Mouse (Mus musculus) hindbrain, embryonic 13.5 days (tissue): Measurements from ENCODE around the gene Eepd1. TPM values are rescaled to one million over a fixed set of nuclear protein-coding genes. Genes with fewer than 3 reads are reported as not detected.
"Not testable (repeated sequence)": the region's sequence is repeated elsewhere in the genome, so short reads cannot be mapped to it uniquely, and the experiment has no call there.

Experiments used
- ATAC-seq: fragments of 200-750 bp; cut with Nextera tagmentation; 2 replicates; pipeline ENCODE4 v1.8.0; 2017; ENCODE audit warnings: moderate TSS enrichment; ENCODE audit not compliant: low FRiP score
- H3K27ac ChIP-seq: fragments of 300-500 bp; sonication (generic); 2 replicates; pipeline ENCODE4 v1.5.1; 2015; ENCODE audit warnings: inconsistent platforms, mild to moderate bottlenecking, moderate library complexity
- H3K27me3 ChIP-seq: fragments of 300-500 bp; sonication (generic); 2 replicates; pipeline ENCODE4 v1.6.1; 2015; ENCODE audit warnings: mild to moderate bottlenecking, inconsistent platforms
- H3K36me3 ChIP-seq: fragments of 300-500 bp; sonication (generic); 2 replicates; pipeline ENCODE4 v1.6.1; 2015; ENCODE audit warnings: mild to moderate bottlenecking, inconsistent platforms
- H3K4me1 ChIP-seq: fragments of 300-500 bp; sonication (generic); replicated peaks from 2 replicates; pipeline ENCODE4 v1.6.1; 2015; ENCODE audit warnings: inconsistent platforms
- H3K4me2 ChIP-seq: fragments of 300-500 bp; sonication (generic); 2 replicates; pipeline ENCODE4 v1.6.1; 2015; ENCODE audit warnings: inconsistent platforms, mild to moderate bottlenecking, moderate library complexity
- H3K4me3 ChIP-seq: fragments of 300-500 bp; sonication (generic); 2 replicates; pipeline ENCODE4 v1.5.1; 2015; ENCODE audit warnings: mild to moderate bottlenecking, inconsistent platforms
- H3K9ac ChIP-seq: fragments of 300-500 bp; sonication (generic); 2 replicates; pipeline ENCODE4 v1.6.1; 2015; ENCODE audit warnings: mild to moderate bottlenecking, inconsistent platforms
- H3K9me3 ChIP-seq: fragments of 300-500 bp; sonication (generic); 2 replicates; pipeline ENCODE4 v1.6.1; 2016; ENCODE audit warnings: inconsistent platforms
- WGBS: fragments of 180-500 bp; shearing (Covaris S2); methylation state at CpG from one replicate; pipeline ENCODE4 v1.1.7; 2015; 5-methylcytosine and 5-hydroxymethylcytosine counted together
- polyA plus RNA-seq: library from polyadenylated mRNA; unstranded; fragments of >200 nt; fragmentation: Nextera tagmentation; extraction: Ambion mirVana; gene quantifications from 2 replicates; pipeline ENCODE4 v1.2.1, GENCODE M21; 2015

Eepd1 gene
- 7.0 and 8.0 TPM in 2 replicates for polyA plus RNA-seq

DNA sequence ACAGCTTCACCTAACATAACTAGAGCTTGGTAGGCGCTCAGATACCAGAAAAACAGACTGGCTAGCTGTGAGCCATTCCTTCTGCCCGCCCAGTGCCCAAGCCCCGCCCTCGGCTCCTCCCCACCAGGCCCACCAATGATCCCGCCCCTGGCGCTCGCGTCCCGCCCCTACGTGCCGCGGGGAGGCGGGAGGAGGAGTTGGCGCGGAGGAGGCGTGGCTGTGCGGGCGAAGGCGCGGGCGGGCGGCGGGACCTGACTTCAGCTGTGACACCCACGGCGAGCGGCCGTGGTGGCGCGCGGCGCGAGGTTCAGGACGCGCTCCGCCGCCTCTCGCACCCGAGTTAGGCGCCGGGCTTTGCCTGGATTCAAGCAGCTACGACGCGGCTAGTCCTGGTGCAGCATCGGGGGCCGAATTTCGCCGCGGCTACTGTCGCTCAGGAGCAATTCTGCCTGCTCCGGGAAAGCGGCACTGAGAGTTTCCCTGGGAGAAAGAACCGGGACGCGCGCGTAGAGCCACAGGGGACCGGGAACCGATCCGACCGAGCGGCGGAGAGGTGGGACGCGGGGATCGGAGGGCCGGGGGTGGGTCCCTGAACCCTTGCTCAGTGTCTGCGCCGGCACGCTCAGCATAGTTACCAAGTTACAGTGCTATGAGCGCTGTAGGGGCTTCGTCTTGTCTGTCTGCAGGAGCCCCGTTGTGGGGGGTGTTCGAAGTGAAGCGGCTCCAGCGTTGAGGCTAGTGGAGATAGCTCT lies at the start of gene Eepd1:
Gene Eepd1, plus strand, starts transcription at position 204 of the 752 bp plus-strand sequence.
- Histone ChIP-seq H3K9ac (peak within 1 kb of the TSS; percentile 80), H3K4me2 (peak within 1 kb of the TSS; percentile 78), H3K36me3 (no peaks in the 10 kb centered on the region), H3K27me3 (peaks cover 8% of the 10 kb centered on the region), H3K27ac (peak within 1 kb of the TSS; percentile 69), H3K9me3 (no peaks in the 10 kb centered on the region), H3K4me3 (peak within 1 kb of the TSS; percentile 74), H3K4me1 (peaks cover 28% of the 10 kb centered on the region)
- peak; percentile 99 for ATAC-seq
- WGBS, result under 1% methylated on average over 64 of the region's 75 CpGs

DNA sequence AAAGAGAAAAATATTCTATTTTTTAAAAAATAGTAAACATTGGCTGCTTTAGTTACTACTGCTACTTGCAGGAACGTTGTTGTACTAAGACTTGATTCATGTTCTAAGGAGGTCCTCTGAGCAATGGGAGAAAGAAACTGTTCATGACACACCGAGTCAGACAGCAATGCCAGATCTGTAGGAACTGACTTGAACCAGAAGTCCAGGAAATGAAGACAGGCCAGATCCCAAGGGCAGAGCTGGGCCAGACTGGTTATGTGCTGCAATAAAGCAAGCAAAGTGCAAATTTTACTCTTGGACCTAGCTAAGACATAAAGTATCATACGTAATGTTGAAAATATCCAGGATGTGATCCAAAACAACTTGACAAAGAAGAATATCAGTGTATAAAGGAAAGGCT lies 42.5 kb upstream of the Eepd1 start:
- no peak overlapping the region for H3K27ac ChIP-seq
- H3K4me3 ChIP-seq, result no peak overlapping the region
- ATAC-seq, result no peak
- no peak overlapping the region for H3K4me2 ChIP-seq
- no peaks in the 10 kb centered on the region for H3K4me1 ChIP-seq
- H3K9me3 ChIP-seq, result no peaks in the 10 kb centered on the region
- no peak overlapping the region for H3K9ac ChIP-seq
- WGBS, result 94% methylated on average over 3 of the region's 3 CpGs
- no peaks in the 10 kb centered on the region for H3K27me3 ChIP-seq
- H3K36me3 ChIP-seq, result no peaks in the 10 kb centered on the region

- H3K4me1 ChIP-seq, H3K9me3 ChIP-seq, H3K27me3 ChIP-seq, H3K4me2 ChIP-seq, H3K4me3 ChIP-seq, H3K9ac ChIP-seq, H3K27ac ChIP-seq, H3K36me3 ChIP-seq, ATAC-seq: not testable (repeated sequence)
- WGBS, result 92% methylated on average over 5 of the region's 5 CpGs
Measured at GRCm38 (mm10) chr9:25440046-25440445, 41.3 kb upstream of the Eepd1 start.

DNA sequence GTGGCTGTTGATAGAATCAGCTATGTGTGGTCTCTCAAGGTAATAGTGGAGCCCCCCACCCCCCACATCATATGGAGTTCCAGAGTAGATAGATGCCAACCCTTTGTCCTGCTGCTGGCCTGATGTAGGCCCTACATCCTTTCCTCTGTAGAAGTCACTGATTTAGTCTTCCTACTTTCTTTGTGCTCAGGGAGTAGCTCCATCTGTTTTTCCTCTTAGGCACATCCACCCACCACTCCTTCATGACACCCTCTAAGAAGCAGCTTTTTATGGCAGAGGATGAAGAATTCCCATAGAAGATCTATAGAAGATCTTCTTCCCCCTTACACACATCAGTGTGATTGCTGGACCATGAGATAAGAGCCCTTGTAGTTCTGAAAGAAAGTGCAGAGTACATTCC lies 39.3 kb upstream of the Eepd1 start:
- Histone ChIP-seq H3K4me1 (no peaks in the 10 kb centered on the region), H3K36me3 (no peaks in the 10 kb centered on the region), H3K9ac (no peak overlapping the region), H3K4me2 (no peak overlapping the region), H3K4me3 (no peak overlapping the region), H3K27me3 (no peaks in the 10 kb centered on the region), H3K9me3 (no peaks in the 10 kb centered on the region), H3K27ac (no peak overlapping the region)
- ATAC-seq, result no peak

- Histone ChIP-seq H3K9ac (no peak overlapping the region), H3K4me1 (no peaks in the 10 kb centered on the region), H3K27ac (no peak overlapping the region), H3K9me3 (no peaks in the 10 kb centered on the region), H3K4me3 (no peak overlapping the region), H3K4me2 (no peak overlapping the region), H3K36me3 (no peaks in the 10 kb centered on the region), H3K27me3 (no peaks in the 10 kb centered on the region)
- ATAC-seq, result no peak
- 78% methylated on average over 3 of the region's 3 CpGs for WGBS
Measured at GRCm38 (mm10) chr9:25443029-25443428, 38.3 kb upstream of the Eepd1 start.

- Histone ChIP-seq H3K4me2 (no peak overlapping the region), H3K9ac (no peak overlapping the region), H3K27me3 (no peaks in the 10 kb centered on the region), H3K4me3 (no peak overlapping the region), H3K4me1 (no peaks in the 10 kb centered on the region), H3K27ac (no peak overlapping the region), H3K36me3 (no peaks in the 10 kb centered on the region), H3K9me3 (no peaks in the 10 kb centered on the region)
- ATAC-seq, result no peak
Measured at GRCm38 (mm10) chr9:25443546-25443945, 37.8 kb upstream of the Eepd1 start.

DNA sequence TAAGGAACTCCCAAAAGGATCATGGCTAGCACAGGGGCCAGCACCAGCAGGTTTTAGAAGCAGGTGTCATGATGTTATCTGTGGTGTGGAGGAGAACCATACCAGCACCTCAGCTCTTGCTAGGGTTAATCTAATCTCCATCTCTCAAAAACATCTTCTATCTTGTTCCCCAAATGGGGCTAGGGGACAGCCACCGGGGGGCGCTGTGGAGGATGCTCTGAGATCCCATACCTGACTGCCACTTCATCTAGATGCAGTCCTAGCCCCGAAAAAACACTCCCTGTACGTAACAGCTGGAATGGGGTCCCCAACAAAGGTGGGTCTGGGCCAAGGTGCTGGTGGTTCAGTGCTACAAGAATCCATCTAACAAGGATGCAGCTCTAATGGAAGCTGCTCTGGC lies 31.0 kb upstream of the Eepd1 start:
- Histone ChIP-seq H3K36me3 (no peaks in the 10 kb centered on the region), H3K9ac (no peak overlapping the region), H3K4me3 (no peak overlapping the region), H3K27ac (no peak overlapping the region), H3K4me1 (no peaks in the 10 kb centered on the region), H3K4me2 (no peak overlapping the region), H3K27me3 (no peaks in the 10 kb centered on the region), H3K9me3 (no peaks in the 10 kb centered on the region)
- no peak for ATAC-seq
- WGBS, result 63% methylated on average over 4 of the region's 4 CpGs

DNA sequence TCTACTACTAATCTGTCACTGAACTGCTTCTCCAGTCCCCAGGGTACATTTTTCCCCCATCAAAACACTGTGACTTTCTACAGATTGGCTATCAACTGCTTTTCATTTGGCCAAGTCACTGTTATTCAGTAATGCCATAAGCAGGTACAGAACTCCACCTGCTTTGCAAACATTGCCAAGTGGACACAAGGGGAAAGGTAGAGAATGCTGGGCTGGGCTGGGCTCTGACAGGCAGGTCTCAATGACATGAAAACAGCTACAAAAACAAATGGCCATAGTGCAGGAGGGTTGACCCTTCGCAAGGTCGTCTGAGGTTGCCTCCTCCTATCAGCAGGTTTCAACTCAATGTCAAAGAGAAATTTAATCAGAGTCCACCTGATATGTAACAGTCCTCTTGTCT lies 26.3 kb upstream of the Eepd1 start:
- H3K36me3 ChIP-seq, result no peaks in the 10 kb centered on the region
- no peak overlapping the region for H3K4me3 ChIP-seq
- H3K4me2 ChIP-seq, result no peak overlapping the region
- no peaks in the 10 kb centered on the region for H3K27me3 ChIP-seq
- no peak overlapping the region for H3K9ac ChIP-seq
- no peak overlapping the region for H3K27ac ChIP-seq
- H3K9me3 ChIP-seq, result no peaks in the 10 kb centered on the region
- no peak for ATAC-seq
- 93% methylated on average over 2 of the region's 2 CpGs for WGBS
- no peaks in the 10 kb centered on the region for H3K4me1 ChIP-seq

DNA sequence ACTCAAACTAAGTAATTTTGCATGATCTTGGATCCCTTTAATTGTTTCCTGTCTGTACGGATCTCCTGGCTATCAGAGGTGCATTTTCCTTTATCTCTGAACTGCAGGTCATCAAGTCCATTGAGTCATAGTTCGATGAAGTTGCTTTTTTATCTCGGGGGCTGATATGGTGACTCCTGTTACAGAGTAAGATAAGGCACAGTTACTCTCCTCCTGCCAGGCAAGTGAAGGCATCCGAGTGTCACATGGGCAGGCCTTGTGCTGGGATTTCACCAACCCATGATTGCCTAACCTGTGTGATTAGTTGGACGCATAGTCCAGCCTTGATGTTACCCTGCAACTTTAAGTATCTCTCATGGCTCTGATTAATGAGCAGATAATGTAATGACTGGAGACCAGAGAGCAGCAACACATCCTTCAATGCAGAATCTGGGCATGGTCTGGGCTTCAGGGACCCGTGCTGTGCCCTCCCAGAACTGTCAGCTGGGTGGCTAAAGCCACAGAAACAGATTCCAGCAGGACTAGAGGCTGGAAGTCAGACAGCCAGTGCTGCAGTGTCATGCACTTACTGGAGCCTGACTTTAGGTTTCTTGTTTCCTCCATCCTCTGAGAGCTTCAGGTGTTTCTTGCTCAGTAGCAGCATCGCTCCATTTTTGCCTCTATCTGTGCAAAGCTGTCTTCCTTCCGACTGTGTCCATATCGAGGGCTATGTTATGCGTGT lies 20.4 kb upstream of the Eepd1 start:
- Histone ChIP-seq H3K36me3 (no peaks in the 10 kb centered on the region), H3K9ac (no peak overlapping the region), H3K4me2 (no peak overlapping the region), H3K27me3 (no peaks in the 10 kb centered on the region), H3K4me3 (no peak overlapping the region), H3K9me3 (no peaks in the 10 kb centered on the region), H3K27ac (no peak overlapping the region), H3K4me1 (no peaks in the 10 kb centered on the region)
- no peak for ATAC-seq
- WGBS, result 91% methylated on average over 10 of the region's 10 CpGs

DNA sequence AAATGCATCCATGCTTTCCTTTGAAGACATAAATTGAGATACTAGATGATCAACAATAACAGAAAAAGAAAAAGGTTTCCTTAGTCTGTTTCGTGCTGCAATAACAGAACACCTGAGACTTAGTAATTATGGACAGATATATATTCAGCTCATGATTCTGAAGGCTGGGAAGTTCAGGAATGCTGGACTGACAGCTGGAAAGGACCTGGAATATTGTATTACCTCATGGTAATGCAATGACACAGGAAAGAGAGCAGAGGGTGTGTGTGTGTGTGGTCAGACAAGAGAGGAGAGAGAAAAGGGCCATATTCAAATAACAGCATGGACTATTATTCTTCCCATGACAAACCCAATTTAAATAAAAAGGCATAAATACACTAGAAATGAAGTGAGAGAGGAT lies 17.0 kb upstream of the Eepd1 start:
- Histone ChIP-seq H3K27me3 (no peaks in the 10 kb centered on the region), H3K9me3 (no peaks in the 10 kb centered on the region), H3K4me1 (no peaks in the 10 kb centered on the region), H3K27ac (no peak overlapping the region), H3K4me3 (no peak overlapping the region), H3K9ac (no peak overlapping the region), H3K4me2 (no peak overlapping the region), H3K36me3 (no peaks in the 10 kb centered on the region)
- ATAC-seq, result no peak
- WGBS, result 81% methylated on average over 1 of the region's 1 CpGs

- no peak overlapping the region for H3K9ac ChIP-seq
- no peak for ATAC-seq
- no peak overlapping the region for H3K4me2 ChIP-seq
- H3K36me3 ChIP-seq, result no peaks in the 10 kb centered on the region
- H3K27me3 ChIP-seq, result peaks cover 8% of the 10 kb centered on the region
- no peak overlapping the region for H3K4me3 ChIP-seq
- peaks cover 19% of the 10 kb centered on the region for H3K4me1 ChIP-seq
- no peaks in the 10 kb centered on the region for H3K9me3 ChIP-seq
- 96% methylated on average over 7 of the region's 7 CpGs for WGBS
- H3K27ac ChIP-seq, result no peak overlapping the region
Measured at GRCm38 (mm10) chr9:25479392-25480020, 1.8 kb upstream of the Eepd1 start.

DNA sequence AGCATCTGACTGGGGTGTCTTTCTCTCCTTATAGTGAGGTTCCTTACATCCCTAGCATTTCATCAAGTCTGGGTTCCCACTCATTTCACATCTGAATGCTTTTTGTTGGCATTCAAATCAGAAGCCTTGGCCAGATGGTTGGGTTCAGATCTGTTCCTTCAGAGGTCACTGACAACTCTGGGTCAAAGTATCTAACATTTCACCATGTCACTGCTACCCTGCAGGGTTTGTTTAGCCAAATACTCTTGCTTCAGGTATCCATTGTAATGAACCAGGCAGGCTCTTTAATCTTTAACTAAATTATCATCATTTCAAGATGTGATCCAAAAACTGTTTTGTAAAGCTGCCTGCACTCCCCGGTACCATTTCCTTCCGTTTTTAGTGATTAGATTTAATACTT lies 671 bp upstream of the Eepd1 start:
- no peaks in the 10 kb centered on the region for H3K9me3 ChIP-seq
- peaks cover 24% of the 10 kb centered on the region for H3K4me1 ChIP-seq
- no peak overlapping the region for H3K4me3 ChIP-seq
- no peak overlapping the region for H3K27ac ChIP-seq
- H3K9ac ChIP-seq, result no peak overlapping the region
- peak overlapping the region; percentile 78 for H3K4me2 ChIP-seq
- no peak for ATAC-seq
- 89% methylated on average over 2 of the region's 2 CpGs for WGBS
- peaks cover 8% of the 10 kb centered on the region for H3K27me3 ChIP-seq
- no peaks in the 10 kb centered on the region for H3K36me3 ChIP-seq
